Mouse (Mus musculus) embryonic facial prominence, embryonic 13.5 days (tissue): ENCODE measurements around the gene Morc2b. TPM values are rescaled to one million over a fixed set of nuclear protein-coding genes. Genes with fewer than 3 reads are reported as not detected.
"Not testable (repeated sequence)": the region's sequence is repeated elsewhere in the genome, so short reads cannot be mapped to it uniquely, and the experiment has no call there.

ENCODE experiments used
- ATAC-seq: fragments of 200-750 bp; cut with Nextera tagmentation; 2 replicates; pipeline ENCODE4 v1.8.0; 2017; ENCODE audit warnings: low read depth; ENCODE audit not compliant: insufficient number of reproducible peaks, insufficient read depth, low FRiP score, low TSS enrichment
- H3K27ac ChIP-seq: fragments of 300-500 bp; sonication (generic); 2 replicates; pipeline ENCODE4 v1.5.1; 2015; ENCODE audit warnings: moderate library complexity, mild to moderate bottlenecking, inconsistent platforms
- H3K27me3 ChIP-seq: fragments of 300-500 bp; sonication (generic); 2 replicates; pipeline ENCODE4 v1.6.1; 2015; ENCODE audit warnings: mild to moderate bottlenecking, inconsistent platforms
- H3K36me3 ChIP-seq: fragments of 300-500 bp; sonication (generic); 2 replicates; pipeline ENCODE4 v1.6.1; 2015; ENCODE audit warnings: mild to moderate bottlenecking, inconsistent platforms
- H3K4me1 ChIP-seq: fragments of 300-500 bp; sonication (generic); 2 replicates; pipeline ENCODE4 v1.6.1; 2015; ENCODE audit warnings: inconsistent platforms
- H3K4me2 ChIP-seq: fragments of 300-500 bp; sonication (generic); 2 replicates; pipeline ENCODE4 v1.6.1; 2015; ENCODE audit warnings: moderate library complexity, mild to moderate bottlenecking, inconsistent platforms
- H3K4me3 ChIP-seq: fragments of 300-500 bp; sonication (generic); 2 replicates; pipeline ENCODE4 v1.5.1; 2015; ENCODE audit warnings: mild to moderate bottlenecking, inconsistent platforms
- H3K9ac ChIP-seq: fragments of 300-500 bp; sonication (generic); 2 replicates; pipeline ENCODE4 v1.6.1; 2015; ENCODE audit warnings: mild to moderate bottlenecking, inconsistent platforms
- H3K9me3 ChIP-seq: fragments of 300-500 bp; sonication (generic); 2 replicates; pipeline ENCODE4 v1.6.1; 2016; ENCODE audit warnings: inconsistent platforms
- WGBS: fragments of 180-500 bp; shearing (Covaris S2); methylation state at CpG from one replicate; pipeline ENCODE4 v1.1.7; 2015; ENCODE audit warnings: mixed read lengths; 5-methylcytosine and 5-hydroxymethylcytosine counted together
- polyA plus RNA-seq: library from polyadenylated mRNA; unstranded; fragments of >200 nt; fragmentation: Nextera tagmentation; extraction: Ambion mirVana; gene quantifications from 2 replicates; pipeline ENCODE4 v1.2.1, GENCODE M21; 2015

The Morc2b gene
- 0.07 TPM in 1 of 2 replicates, not detected in the other for polyA plus RNA-seq

- Histone ChIP-seq H3K9me3 (no peaks in the 10 kb centered on the region; the same call in 1 of the 2 replicates), H3K27me3 (no peaks in the 10 kb centered on the region), H3K36me3 (no peaks in the 10 kb centered on the region), H3K9ac (no peak within 1 kb of the TSS), H3K4me1 (no peaks in the 10 kb centered on the region), H3K27ac (no peak within 1 kb of the TSS), H3K4me3 (no peak within 1 kb of the TSS), H3K4me2 (no peak within 1 kb of the TSS)
- WGBS: 74% methylated on average over 18 of the region's 18 CpGs
- ATAC-seq: no peak
Measured at GRCm38 (mm10) chr17:33139261-33139820, at the start of gene Morc2b. TSS of gene Morc2b (minus strand) at chr17:33139683.

DNA sequence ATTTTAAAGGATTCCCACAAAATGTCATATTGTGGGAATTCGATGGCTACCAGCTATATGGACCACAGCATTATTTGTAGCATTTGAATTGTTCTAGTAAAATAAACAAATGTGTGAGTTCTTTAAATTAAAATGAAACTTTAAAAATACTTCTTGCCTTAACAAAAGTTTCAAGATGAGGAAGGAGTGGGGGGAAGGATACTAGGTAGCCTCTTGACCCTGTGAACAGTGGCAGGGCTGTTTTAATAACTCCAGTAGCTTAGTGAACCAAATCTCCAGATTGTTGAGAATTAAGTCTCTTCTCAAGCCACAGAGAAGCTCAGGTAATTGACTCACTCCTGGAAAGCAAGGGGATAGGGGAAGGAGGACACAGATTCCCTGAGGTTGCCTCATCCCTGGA lies 28.7 kb upstream of the Morc2b start, which contains the start of gene Olfr55:
Gene Olfr55, plus strand, starts transcription at position 301 of the 400 bp plus-strand sequence.
- not testable (repeated sequence) for ATAC-seq, H3K27me3 ChIP-seq, H3K4me3 ChIP-seq, H3K36me3 ChIP-seq, H3K9me3 ChIP-seq, H3K4me2 ChIP-seq, H3K4me1 ChIP-seq, H3K9ac ChIP-seq, H3K27ac ChIP-seq
- 85% methylated on average over 1 of the region's 1 CpGs for WGBS

- Histone ChIP-seq H3K4me2 (no peak overlapping the region), H3K27me3 (no peaks in the 10 kb centered on the region), H3K9me3 (no peaks in the 10 kb centered on the region), H3K4me1 (no peaks in the 10 kb centered on the region), H3K27ac (no peak overlapping the region), H3K9ac (no peak overlapping the region), H3K4me3 (no peak overlapping the region), H3K36me3 (no peaks in the 10 kb centered on the region)
- ATAC-seq: no peak
- WGBS: 63% methylated on average over 2 of the region's 2 CpGs
Measured at GRCm38 (mm10) chr17:33126257-33126656, 13.2 kb downstream of the Morc2b start.

DNA sequence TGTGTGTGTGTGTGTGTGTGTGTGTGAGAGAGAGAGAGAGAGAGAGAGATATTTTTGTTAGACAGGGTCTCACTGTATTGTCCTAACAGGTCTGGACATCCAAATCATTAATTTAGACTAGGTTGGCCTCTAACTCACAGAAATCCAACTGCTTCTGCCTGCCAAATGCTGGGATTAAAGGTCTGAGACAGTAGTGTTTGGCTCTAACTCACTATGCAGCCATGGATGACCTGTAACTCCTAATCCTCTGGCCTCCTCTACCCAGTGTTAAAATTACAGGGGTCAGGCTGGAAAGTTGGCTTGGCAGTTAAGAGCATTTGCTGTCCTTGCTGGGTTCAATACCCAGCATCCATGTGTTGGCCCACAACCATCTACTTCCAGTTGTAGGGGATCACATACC lies 14.9 kb downstream of the Morc2b start:
- Histone ChIP-seq H3K36me3 (no peaks in the 10 kb centered on the region), H3K9ac (no peak overlapping the region), H3K4me3 (no peak overlapping the region), H3K4me2 (no peak overlapping the region), H3K27me3 (no peaks in the 10 kb centered on the region), H3K27ac (no peak overlapping the region), H3K4me1 (no peaks in the 10 kb centered on the region), H3K9me3 (no peaks in the 10 kb centered on the region)
- ATAC-seq: no peak

- no peak for ATAC-seq
- Histone ChIP-seq H3K4me1 (peaks cover 7% of the 10 kb centered on the region), H3K9ac (no peak overlapping the region), H3K27me3 (no peaks in the 10 kb centered on the region), H3K27ac (no peak overlapping the region), H3K9me3 (no peaks in the 10 kb centered on the region), H3K4me2 (no peak overlapping the region), H3K4me3 (no peak overlapping the region), H3K36me3 (peaks cover 3% of the 10 kb centered on the region; the same call in 1 of the 2 replicates)
- WGBS: 92% methylated on average over 2 of the region's 2 CpGs
Measured at GRCm38 (mm10) chr17:33097396-33097795, 42.1 kb downstream of the Morc2b start.

DNA sequence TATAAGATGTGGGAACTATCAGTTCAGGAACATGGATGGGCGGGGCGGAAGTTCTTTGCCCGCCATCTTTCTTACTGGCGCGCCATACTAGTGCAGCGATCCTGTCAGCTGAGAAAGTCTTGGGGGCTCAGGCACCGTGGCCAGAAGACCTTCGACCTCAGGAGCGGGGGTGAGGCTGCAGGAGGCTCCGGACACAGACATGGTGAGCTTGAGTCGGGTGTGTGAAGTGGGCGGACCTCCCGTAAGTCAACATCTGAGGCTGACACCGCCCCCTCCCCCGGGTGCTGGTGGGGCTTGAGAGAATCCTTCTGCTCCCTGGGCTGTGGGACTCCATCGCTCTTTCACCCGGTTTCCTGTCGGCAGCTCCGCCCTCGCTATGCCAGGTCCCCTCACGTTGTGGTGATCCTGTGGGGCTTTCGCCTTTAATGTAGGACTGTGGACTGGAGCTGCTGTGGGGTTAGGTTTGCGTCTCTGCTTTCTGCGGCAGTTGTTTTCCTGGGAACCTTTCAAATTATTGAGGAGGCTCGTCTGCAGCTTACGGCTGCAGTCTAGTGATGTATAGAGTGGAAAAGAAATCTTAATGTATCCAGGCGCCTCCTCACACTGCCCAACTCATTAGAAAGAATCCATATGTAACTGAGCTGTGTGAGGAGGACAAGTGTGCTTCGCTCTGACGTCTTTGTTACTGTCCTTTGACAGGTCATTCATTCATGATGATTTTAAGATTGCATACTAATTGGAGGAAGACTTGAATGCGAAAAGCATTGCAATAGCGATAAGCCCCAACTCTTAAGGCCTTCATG lies 46.9 kb downstream of the Morc2b start:
- peak overlapping the region; percentile 74 for H3K4me3 ChIP-seq
- peak overlapping the region; percentile 89 for H3K27ac ChIP-seq
- peak; percentile 65 for ATAC-seq

GRCm38 (mm10) chr17:33091630-33092029 lies 47.9 kb downstream of the Morc2b start:
- Histone ChIP-seq H3K4me2 (no peak overlapping the region), H3K4me3 (no peak overlapping the region), H3K27ac (no peak overlapping the region), H3K9me3 (no peaks in the 10 kb centered on the region), H3K36me3 (peaks cover 3% of the 10 kb centered on the region; the same call in 1 of the 2 replicates), H3K9ac (no peak overlapping the region), H3K27me3 (no peaks in the 10 kb centered on the region), H3K4me1 (peaks cover 10% of the 10 kb centered on the region)
- WGBS: 95% methylated on average over 1 of the region's 1 CpGs
- ATAC-seq: no peak

More for the DNA sequence above, 46.9 kb downstream of the Morc2b start:
- 2% methylated on average over 31 of the region's 31 CpGs for WGBS
- peak overlapping the region; percentile 65 for H3K4me2 ChIP-seq
- H3K27me3 ChIP-seq: no peaks in the 10 kb centered on the region
- peaks cover 3% of the 10 kb centered on the region; the same call in 1 of the 2 replicates for H3K36me3 ChIP-seq
- H3K9ac ChIP-seq: peak overlapping the region; percentile 84
- no peaks in the 10 kb centered on the region for H3K9me3 ChIP-seq
- peaks cover 10% of the 10 kb centered on the region for H3K4me1 ChIP-seq

GRCm38 (mm10) chr17:33089220-33089949 lies 50.1 kb downstream of the Morc2b start, which contains the start of gene Zfp563:
TSS of gene Zfp563 (plus strand) at chr17:33089310.
- peak; percentile 83 for ATAC-seq
- H3K4me2 ChIP-seq: peak within 1 kb of the TSS; percentile 68
- H3K9ac ChIP-seq: peak within 1 kb of the TSS; percentile 80
- H3K27me3 ChIP-seq: no peaks in the 10 kb centered on the region
- H3K4me1 ChIP-seq: peaks cover 10% of the 10 kb centered on the region
- H3K9me3 ChIP-seq: no peaks in the 10 kb centered on the region
- H3K36me3 ChIP-seq: no peaks in the 10 kb centered on the region
- peak within 1 kb of the TSS; percentile 68 for H3K4me3 ChIP-seq
- peak within 1 kb of the TSS; percentile 89 for H3K27ac ChIP-seq
- WGBS: 3% methylated on average over 34 of the region's 34 CpGs

DNA sequence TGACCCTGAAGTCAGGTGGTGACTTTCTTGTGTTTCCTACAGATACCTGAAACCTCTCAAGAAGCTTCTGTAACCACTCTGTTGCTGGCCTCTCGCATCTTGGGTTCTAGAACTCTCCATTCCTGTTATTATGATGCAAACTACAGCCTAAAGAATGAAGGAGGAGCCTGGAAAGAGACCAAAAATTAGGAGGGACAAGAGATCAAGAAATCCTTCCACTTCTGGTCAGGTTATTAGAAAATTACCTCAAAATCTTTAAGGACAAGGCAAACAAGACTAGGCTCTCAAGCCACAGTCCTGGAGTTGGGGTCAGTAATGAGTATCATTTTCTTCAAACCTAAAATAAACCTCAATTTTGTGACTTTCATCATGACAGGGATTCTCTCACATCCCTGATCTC lies 71.5 kb downstream of the Morc2b start, which contains the start of gene 4921501E09Rik:
Gene 4921501E09Rik, minus strand, starts transcription at position 101 of the 400 bp plus-strand sequence.
- no peak for ATAC-seq
- WGBS: 48% methylated on average over 1 of the region's 1 CpGs

More for the DNA sequence above, 71.5 kb downstream of the Morc2b start, which contains the start of gene 4921501E09Rik:
- Histone ChIP-seq H3K4me3 (no peak within 1 kb of the TSS), H3K9ac (no peak within 1 kb of the TSS), H3K27me3 (no peaks in the 10 kb centered on the region), H3K36me3 (no peaks in the 10 kb centered on the region), H3K27ac (no peak within 1 kb of the TSS), H3K4me1 (no peaks in the 10 kb centered on the region), H3K4me2 (no peak within 1 kb of the TSS), H3K9me3 (no peaks in the 10 kb centered on the region)
